Mouse (Mus musculus): ENCODE results near the gene Supt20. TPM values are rescaled to one million over a fixed set of nuclear protein-coding genes. Genes with fewer than 3 reads are reported as not detected.

Supt20 gene
- polyA plus RNA-seq (2016; fragmentation: Nextera tagmentation; extraction: Ambion mirVana) = 76.3 and 82.2 TPM in 2 replicates

DNA sequence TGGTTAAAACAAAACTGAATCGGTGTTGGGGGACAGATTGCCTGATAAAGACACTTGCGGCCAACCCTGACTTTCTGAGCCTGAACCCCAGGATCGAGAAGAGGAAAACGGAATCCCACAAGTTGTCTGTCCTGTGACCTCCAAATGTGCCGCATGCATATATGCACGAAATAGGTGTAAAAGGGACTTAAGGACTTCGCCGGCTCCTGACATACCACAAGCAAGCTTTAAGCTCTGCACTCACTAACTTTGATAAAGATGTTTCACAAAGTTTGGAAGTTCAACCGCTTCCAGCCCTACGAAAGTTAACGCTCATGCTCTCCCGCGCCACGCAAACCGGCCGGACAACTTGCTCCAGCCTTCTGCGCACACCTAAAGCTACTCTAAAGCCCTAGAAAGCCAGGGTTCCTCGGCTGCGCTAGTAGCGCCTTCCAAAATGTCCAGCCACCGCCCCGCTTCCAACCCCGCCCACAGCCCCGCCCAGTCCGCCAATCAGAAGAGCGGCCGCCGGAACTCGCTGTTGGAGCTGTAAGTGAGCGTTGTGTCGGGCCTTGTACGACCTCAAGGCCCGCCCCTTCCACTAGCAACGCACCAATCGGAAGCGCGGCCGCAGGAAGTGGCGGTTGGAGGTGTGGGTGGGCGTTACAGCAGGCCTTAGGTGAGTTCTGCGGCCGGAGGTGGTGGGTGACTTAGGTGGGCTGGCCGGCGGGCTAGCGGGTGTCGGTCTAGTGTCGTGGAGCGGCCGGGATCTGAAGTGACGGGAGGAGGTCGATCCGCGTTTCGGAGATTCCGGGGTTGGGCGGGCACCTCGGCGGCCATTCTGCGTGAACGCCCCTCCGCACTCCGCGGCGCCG lies at the start of gene Supt20:
Gene Supt20 (plus strand): TSS at position 606 of the 854 bp plus-strand sequence.
- peak within 1 kb of the TSS; percentile 87 for H3K27ac ChIP-seq (ENCODE audit: poor library complexity, severe bottlenecking)
- H3K9ac ChIP-seq = peak within 1 kb of the TSS; percentile 79
- peak; percentile 99 for ATAC-seq (ENCODE audit: insufficient number of reproducible peaks, low FRiP score)
- H3K4me2 ChIP-seq = peak within 1 kb of the TSS; percentile 79
- 0 out of 2 replicates have a peak, but pooled peaks cover 3% of the 10 kb centered on the region for H3K4me1 ChIP-seq (replicated peaks)
- peaks cover 23% of the 10 kb centered on the region for H3K36me3 ChIP-seq
- WGBS = 1% methylated on average over 65 of the region's 65 CpGs
- H3K9me3 ChIP-seq (replicated peaks) = no peaks in the 10 kb centered on the region
- H3K4me3 ChIP-seq = peak within 1 kb of the TSS; percentile 77
- no peaks in the 10 kb centered on the region for H3K27me3 ChIP-seq (replicated peaks)

GRCm38 (mm10) chr3:54642851-54643250 lies 49.8 kb upstream of the Supt20 start:
- no peak overlapping the region for H3K9ac ChIP-seq
- H3K4me1 ChIP-seq (replicated peaks) = no peaks in the 10 kb centered on the region
- no peaks in the 10 kb centered on the region for H3K27me3 ChIP-seq (replicated peaks)
- no peaks in the 10 kb centered on the region for H3K9me3 ChIP-seq (replicated peaks)
- H3K27ac ChIP-seq (ENCODE audit: poor library complexity, severe bottlenecking) = no peak overlapping the region
- no peaks in the 10 kb centered on the region for H3K36me3 ChIP-seq
- no peak for ATAC-seq (ENCODE audit: insufficient number of reproducible peaks, low FRiP score)
- WGBS = 87% methylated on average over 1 of the region's 1 CpGs
- H3K4me2 ChIP-seq = no peak overlapping the region
- H3K4me3 ChIP-seq = no peak overlapping the region

GRCm38 (mm10) chr3:54647583-54647982 lies 45.0 kb upstream of the Supt20 start:
- no peak overlapping the region for H3K27ac ChIP-seq (ENCODE audit: poor library complexity, severe bottlenecking)
- H3K9ac ChIP-seq = no peak overlapping the region
- H3K9me3 ChIP-seq (replicated peaks) = no peaks in the 10 kb centered on the region
- ATAC-seq (ENCODE audit: insufficient number of reproducible peaks, low FRiP score) = no peak
- no peak overlapping the region for H3K4me3 ChIP-seq
- no peaks in the 10 kb centered on the region for H3K27me3 ChIP-seq (replicated peaks)
- 57% methylated on average over 2 of the region's 2 CpGs for WGBS
- H3K4me2 ChIP-seq = no peak overlapping the region
- H3K4me1 ChIP-seq (replicated peaks) = no peaks in the 10 kb centered on the region
- no peaks in the 10 kb centered on the region for H3K36me3 ChIP-seq

DNA sequence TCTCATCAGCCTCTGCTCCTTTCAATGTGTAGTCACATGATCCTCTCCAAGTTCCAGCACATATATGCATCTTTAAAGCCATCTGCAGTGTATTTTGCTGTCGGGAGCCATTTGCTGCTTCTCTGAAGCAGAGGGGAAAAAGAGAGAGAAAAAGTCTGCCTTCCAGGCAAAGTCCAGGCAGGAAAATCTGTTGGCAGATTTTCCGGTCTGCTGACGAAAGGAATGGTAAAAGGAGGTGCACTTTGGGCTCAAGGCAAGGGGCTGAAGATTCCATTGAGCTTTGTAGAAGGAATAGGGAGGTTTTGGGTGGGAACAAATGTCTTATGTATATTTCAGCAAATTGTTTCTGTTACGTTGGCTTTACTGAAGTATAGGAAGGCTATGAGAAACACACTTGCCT lies 41.0 kb upstream of the Supt20 start:
- WGBS = 71% methylated on average over 4 of the region's 4 CpGs
- Histone ChIP-seq H3K27ac (ENCODE audit: poor library complexity, severe bottlenecking) (no peak overlapping the region), H3K27me3 (replicated peaks) (no peaks in the 10 kb centered on the region), H3K9ac (no peak overlapping the region), H3K4me3 (no peak overlapping the region), H3K36me3 (no peaks in the 10 kb centered on the region), H3K4me1 (replicated peaks) (no peaks in the 10 kb centered on the region), H3K4me2 (no peak overlapping the region), H3K9me3 (replicated peaks) (no peaks in the 10 kb centered on the region)
- ATAC-seq (ENCODE audit: insufficient number of reproducible peaks, low FRiP score) = no peak

DNA sequence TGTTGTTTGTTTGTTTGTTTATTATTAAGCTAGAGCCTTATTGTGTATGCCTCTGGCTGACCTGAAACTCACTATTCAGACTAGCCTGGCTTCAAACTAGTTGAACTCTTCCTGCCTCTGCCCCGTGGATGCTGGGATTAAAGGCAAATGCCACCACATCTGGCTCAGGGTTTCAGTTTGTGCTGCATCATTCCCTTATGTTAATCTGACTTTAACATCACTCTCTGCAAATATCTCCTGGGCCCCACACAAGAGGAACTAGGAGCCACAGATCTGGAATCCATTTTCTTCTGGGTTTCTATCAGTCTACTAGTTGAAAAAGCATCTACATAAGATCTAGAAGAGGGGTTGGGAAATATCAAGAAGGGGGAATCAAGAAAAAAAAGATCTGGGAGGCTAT lies 38.4 kb upstream of the Supt20 start:
- Histone ChIP-seq H3K4me2 (no peak overlapping the region), H3K27me3 (replicated peaks) (no peaks in the 10 kb centered on the region), H3K27ac (ENCODE audit: poor library complexity, severe bottlenecking) (no peak overlapping the region), H3K9ac (no peak overlapping the region), H3K9me3 (replicated peaks) (0 out of 2 replicates have a peak, but pooled peaks cover 4% of the 10 kb centered on the region), H3K4me1 (replicated peaks) (no peaks in the 10 kb centered on the region), H3K4me3 (no peak overlapping the region), H3K36me3 (no peaks in the 10 kb centered on the region)
- no peak for ATAC-seq (ENCODE audit: insufficient number of reproducible peaks, low FRiP score)
- 78% methylated on average over 1 of the region's 1 CpGs for whole genome bisulfite sequencing

DNA sequence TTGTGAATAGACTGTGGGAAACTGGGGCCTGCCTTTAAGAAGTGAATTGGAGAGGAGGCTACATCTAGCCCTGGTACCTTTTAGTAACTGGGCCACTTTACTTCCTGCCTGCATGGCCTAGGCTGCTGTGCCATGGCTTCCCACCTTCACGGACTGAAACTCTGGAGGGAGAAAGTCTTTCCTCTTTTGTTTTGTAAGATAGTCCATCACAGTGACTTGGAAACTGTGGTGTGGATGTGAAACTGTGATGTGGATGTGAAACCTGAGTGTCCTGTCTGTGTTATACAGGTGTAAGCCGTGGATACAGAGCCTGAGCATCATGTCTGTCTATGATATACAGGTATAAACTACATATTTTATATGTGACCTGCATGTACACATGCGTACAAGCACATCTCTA lies 35.5 kb upstream of the Supt20 start:
- ATAC-seq (ENCODE audit: insufficient number of reproducible peaks, low FRiP score) = no peak

DNA sequence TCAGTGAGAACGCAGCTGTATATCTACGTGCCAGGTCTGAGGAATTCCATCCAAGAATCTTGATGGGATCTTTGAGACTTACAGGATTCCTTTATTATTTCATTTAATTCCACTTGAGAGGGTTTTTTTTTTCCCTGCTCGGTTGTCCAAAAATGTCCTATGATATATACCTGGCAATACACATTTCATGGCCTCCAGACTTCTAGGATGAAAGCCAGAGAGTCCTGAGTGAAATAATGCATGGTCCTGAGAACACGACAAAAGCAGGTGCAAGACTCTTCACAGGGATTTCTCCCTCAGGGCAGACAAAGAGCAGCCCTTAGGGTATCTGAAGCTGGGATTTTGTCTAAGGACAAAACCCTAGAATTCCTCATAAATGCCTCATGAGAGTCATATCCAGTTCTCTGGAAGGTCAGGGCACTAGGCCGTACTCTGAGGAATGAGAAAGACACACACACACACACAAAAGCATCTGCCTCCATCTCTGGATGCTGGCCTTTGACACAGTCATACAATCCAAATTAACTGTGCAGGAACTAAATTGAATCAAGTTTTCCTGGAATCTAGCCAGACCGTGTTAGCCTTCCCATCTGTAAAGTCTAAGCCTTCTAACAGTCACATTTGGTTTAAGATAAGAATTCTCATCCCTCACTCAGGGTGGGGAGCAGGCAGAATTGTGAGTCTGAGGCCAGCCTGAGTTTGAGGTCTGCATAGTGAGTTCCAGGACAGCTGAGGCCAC lies 34.5 kb upstream of the Supt20 start:
- H3K36me3 ChIP-seq = no peaks in the 10 kb centered on the region
- H3K4me2 ChIP-seq = no peak overlapping the region
- H3K27me3 ChIP-seq (replicated peaks) = no peaks in the 10 kb centered on the region
- no peaks in the 10 kb centered on the region for H3K4me1 ChIP-seq (replicated peaks)
- no peak overlapping the region for H3K9ac ChIP-seq
- WGBS = 74% methylated on average over 6 of the region's 6 CpGs
- no peak for ATAC-seq (ENCODE audit: insufficient number of reproducible peaks, low FRiP score)
- no peak overlapping the region for H3K27ac ChIP-seq (ENCODE audit: poor library complexity, severe bottlenecking)
- H3K9me3 ChIP-seq (replicated peaks) = 0 out of 2 replicates have a peak, but pooled peaks cover 7% of the 10 kb centered on the region
- no peak overlapping the region for H3K4me3 ChIP-seq

More for the DNA sequence above, 35.5 kb upstream of the Supt20 start:
- 72% methylated on average over 3 of the region's 3 CpGs for WGBS
- no peak overlapping the region for H3K27ac ChIP-seq (ENCODE audit: poor library complexity, severe bottlenecking)
- no peak overlapping the region for H3K4me2 ChIP-seq
- H3K4me3 ChIP-seq = no peak overlapping the region
- no peak overlapping the region for H3K9ac ChIP-seq
- no peaks in the 10 kb centered on the region for H3K4me1 ChIP-seq (replicated peaks)
- no peaks in the 10 kb centered on the region for H3K36me3 ChIP-seq
- 0 out of 2 replicates have a peak, but pooled peaks cover 7% of the 10 kb centered on the region for H3K9me3 ChIP-seq (replicated peaks)
- H3K27me3 ChIP-seq (replicated peaks) = no peaks in the 10 kb centered on the region

DNA sequence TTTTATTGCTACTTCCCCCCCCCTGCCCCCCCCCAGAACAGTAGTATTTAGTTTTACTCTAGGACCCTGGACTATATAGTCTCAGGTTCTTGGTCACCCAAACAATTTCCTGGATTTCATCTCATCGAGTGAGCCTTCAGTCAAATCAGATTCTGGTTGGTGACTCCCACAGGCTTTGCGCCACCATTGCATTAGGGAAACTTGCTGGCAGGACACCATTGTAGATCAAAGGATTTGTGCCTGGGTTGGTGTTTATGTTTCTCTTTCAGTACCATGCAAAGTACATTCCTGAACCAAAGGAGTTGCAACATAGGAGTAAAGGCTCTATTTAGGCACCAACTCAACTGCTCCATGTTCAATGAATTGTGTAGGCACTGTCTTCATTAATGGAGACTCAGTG lies 32.9 kb upstream of the Supt20 start:
- no peak overlapping the region for H3K9ac ChIP-seq
- no peaks in the 10 kb centered on the region for H3K27me3 ChIP-seq (replicated peaks)
- no peaks in the 10 kb centered on the region for H3K4me1 ChIP-seq (replicated peaks)
- no peak for ATAC-seq (ENCODE audit: insufficient number of reproducible peaks, low FRiP score)
- H3K4me3 ChIP-seq = no peak overlapping the region
- no peak overlapping the region for H3K4me2 ChIP-seq
- no peak overlapping the region for H3K27ac ChIP-seq (ENCODE audit: poor library complexity, severe bottlenecking)
- H3K9me3 ChIP-seq (replicated peaks) = 0 out of 2 replicates have a peak, but pooled peaks cover 7% of the 10 kb centered on the region
- H3K36me3 ChIP-seq = no peaks in the 10 kb centered on the region
- WGBS = 83% methylated on average over 2 of the region's 2 CpGs

DNA sequence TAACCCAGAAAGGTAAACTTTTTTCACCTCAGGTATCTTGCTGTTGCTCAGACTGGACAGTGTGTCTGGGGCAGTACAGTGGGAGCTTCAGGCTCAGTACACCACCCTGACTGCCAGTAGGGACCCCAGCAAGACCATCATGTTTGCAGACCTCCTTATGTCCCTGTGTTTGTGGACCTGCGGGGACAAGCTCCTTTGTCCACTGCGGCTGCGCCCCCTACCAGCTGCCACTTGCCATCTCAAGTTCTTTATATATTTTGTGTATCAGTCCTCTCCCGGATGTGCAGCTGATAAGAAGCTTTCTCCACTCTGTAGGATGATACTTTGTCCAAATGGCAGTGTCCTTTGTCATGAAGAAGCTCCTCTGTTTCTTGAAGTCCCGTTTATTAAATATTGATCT lies 30.2 kb upstream of the Supt20 start:
- Histone ChIP-seq H3K9ac (no peak overlapping the region), H3K4me2 (no peak overlapping the region), H3K4me3 (no peak overlapping the region), H3K4me1 (replicated peaks) (no peaks in the 10 kb centered on the region), H3K27me3 (replicated peaks) (no peaks in the 10 kb centered on the region), H3K36me3 (no peaks in the 10 kb centered on the region), H3K27ac (ENCODE audit: poor library complexity, severe bottlenecking) (no peak overlapping the region), H3K9me3 (replicated peaks) (0 out of 2 replicates have a peak, but pooled peaks cover 7% of the 10 kb centered on the region)
- 50% methylated on average over 5 of the region's 5 CpGs for WGBS
- ATAC-seq (ENCODE audit: insufficient number of reproducible peaks, low FRiP score) = no peak

- no peak overlapping the region for H3K9ac ChIP-seq
- H3K4me1 ChIP-seq (replicated peaks) = no peaks in the 10 kb centered on the region
- no peak overlapping the region for H3K4me3 ChIP-seq
- no peak for ATAC-seq (ENCODE audit: insufficient number of reproducible peaks, low FRiP score)
- no peaks in the 10 kb centered on the region for H3K9me3 ChIP-seq (replicated peaks)
- no peak overlapping the region for H3K4me2 ChIP-seq
- no peak overlapping the region for H3K27ac ChIP-seq (ENCODE audit: poor library complexity, severe bottlenecking)
- no peaks in the 10 kb centered on the region for H3K36me3 ChIP-seq
- H3K27me3 ChIP-seq (replicated peaks) = no peaks in the 10 kb centered on the region
- 81% methylated on average over 3 of the region's 3 CpGs for WGBS
These were observed 24.5 kb upstream of the Supt20 start for GRCm38 (mm10) chr3:54668141-54668540.

DNA sequence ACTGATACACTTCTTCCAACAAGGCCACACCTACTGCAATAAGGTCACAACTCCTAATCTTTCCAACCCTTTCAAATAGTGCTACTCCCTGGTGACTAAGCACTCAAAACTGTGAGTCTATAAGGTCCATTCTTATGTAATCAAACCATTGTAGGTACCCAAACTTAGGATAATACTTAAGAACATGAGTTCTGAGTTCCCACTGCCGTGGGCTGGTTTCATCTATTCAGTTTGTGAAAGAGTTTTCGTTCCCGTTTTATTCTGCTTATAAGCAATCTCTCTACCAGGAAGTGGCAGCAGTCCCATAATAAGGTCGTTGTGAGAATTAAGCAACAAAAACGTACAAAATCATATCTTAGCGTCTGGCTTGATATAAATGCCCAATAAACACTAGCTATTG lies 23.9 kb upstream of the Supt20 start:
- Histone ChIP-seq H3K36me3 (no peaks in the 10 kb centered on the region), H3K9me3 (replicated peaks) (no peaks in the 10 kb centered on the region), H3K4me3 (no peak overlapping the region), H3K4me2 (no peak overlapping the region), H3K27ac (ENCODE audit: poor library complexity, severe bottlenecking) (no peak overlapping the region), H3K9ac (no peak overlapping the region), H3K4me1 (replicated peaks) (no peaks in the 10 kb centered on the region), H3K27me3 (replicated peaks) (no peaks in the 10 kb centered on the region)
- no peak for ATAC-seq (ENCODE audit: insufficient number of reproducible peaks, low FRiP score)
- WGBS = 69% methylated on average over 6 of the region's 6 CpGs
